Mouse (Mus musculus): ENCODE measurements at regions not wholly inside any gene's neighbourhood (a gene's known extent, or its start where the extent isn't known, plus 50 kb on each side); places are given as distances from the start of the nearest gene placed in this dataset.

- Histone ChIP-seq H3K27me3 (ENCODE audit: control insufficient read depth, insufficient read depth, low read length) (no peaks in the 10 kb centered on the region), H3K4me2 (ENCODE audit: low read length) (peak overlapping the region; percentile 18; the same call in 1 of the 2 replicates), H3K27ac (replicated peaks in 1 of 2; ENCODE audit: control insufficient read depth in 1 of 2, insufficient read depth in 1 of 2, low read depth in 2 of 2, low read length in 2 of 2) (peak overlapping the region; percentile 70 to 74), H3K4me1 (ENCODE audit: control insufficient read depth in 2 of 2, insufficient read depth in 2 of 2, low read length in 2 of 2) (peaks cover 24 to 25% of the 10 kb centered on the region in 2 experiments), H3K9me3 (ENCODE audit: control insufficient read depth, low read length) (no peaks in the 10 kb centered on the region), H3K36me3 (ENCODE audit: control insufficient read depth, insufficient read depth, low read length) (no peaks in the 10 kb centered on the region), H3K9ac (ENCODE audit: low read length) (no peak overlapping the region), H3K4me3 (ENCODE audit: control insufficient read depth in 1 of 2, insufficient read depth in 1 of 2, low read depth in 1 of 2, low read length in 2 of 2) (no peak overlapping the region)
- peak; percentile 74 for ATAC-seq (ENCODE audit: insufficient number of reproducible peaks, insufficient read depth, low FRiP score, low read depth)
- WGBS, result 10% methylated on average over 8 of the region's 8 CpGs
Observed at GRCm38 (mm10) chr14:25068430-25068829, 390.6 kb upstream of the Zmiz1 start.

- no peaks in the 10 kb centered on the region for H3K9me3 ChIP-seq (ENCODE audit: control insufficient read depth, low read length)
Observed at GRCm38 (mm10) chr14:25073143-25073542, 385.8 kb upstream of the Zmiz1 start.

GRCm38 (mm10) chr14:25074022-25074800 is 384.8 kb upstream of the Zmiz1 start:
- 85% methylated on average over 9 of the region's 9 CpGs for WGBS
- H3K27ac ChIP-seq (replicated peaks in 1 of 2; ENCODE audit: control insufficient read depth in 1 of 2, insufficient read depth in 1 of 2, low read depth in 2 of 2, low read length in 2 of 2), result no peak overlapping the region

More at GRCm38 (mm10) chr14:25073143-25073542, 385.8 kb upstream of the Zmiz1 start:
- Histone ChIP-seq H3K4me3 (ENCODE audit: control insufficient read depth in 1 of 2, insufficient read depth in 1 of 2, low read depth in 1 of 2, low read length in 2 of 2) (no peak overlapping the region), H3K27me3 (ENCODE audit: control insufficient read depth, insufficient read depth, low read length) (no peaks in the 10 kb centered on the region), H3K27ac (replicated peaks in 1 of 2; ENCODE audit: control insufficient read depth in 1 of 2, insufficient read depth in 1 of 2, low read depth in 2 of 2, low read length in 2 of 2) (no peak overlapping the region), H3K9ac (ENCODE audit: low read length) (no peak overlapping the region), H3K36me3 (ENCODE audit: control insufficient read depth, insufficient read depth, low read length) (no peaks in the 10 kb centered on the region), H3K4me1 (ENCODE audit: control insufficient read depth in 2 of 2, insufficient read depth in 2 of 2, low read length in 2 of 2) (peaks cover 13 to 19% of the 10 kb centered on the region in 2 experiments), H3K4me2 (ENCODE audit: low read length) (no peak overlapping the region)
- ATAC-seq (ENCODE audit: insufficient number of reproducible peaks, insufficient read depth, low FRiP score, low read depth), result no peak
- 54% methylated on average over 5 of the region's 5 CpGs for WGBS

GRCm38 (mm10) chr14:25074891-25075290 is 384.1 kb upstream of the Zmiz1 start:
- Histone ChIP-seq H3K4me3 (ENCODE audit: control insufficient read depth in 1 of 2, insufficient read depth in 1 of 2, low read depth in 1 of 2, low read length in 2 of 2) (no peak overlapping the region), H3K36me3 (ENCODE audit: control insufficient read depth, insufficient read depth, low read length) (no peaks in the 10 kb centered on the region), H3K9me3 (ENCODE audit: control insufficient read depth, low read length) (no peaks in the 10 kb centered on the region), H3K4me2 (ENCODE audit: low read length) (no peak overlapping the region), H3K4me1 (ENCODE audit: control insufficient read depth in 2 of 2, insufficient read depth in 2 of 2, low read length in 2 of 2) (peaks cover 8% of the 10 kb centered on the region in 2 experiments; a peak in 3 of 4 replicates), H3K9ac (ENCODE audit: low read length) (no peak overlapping the region), H3K27me3 (ENCODE audit: control insufficient read depth, insufficient read depth, low read length) (no peaks in the 10 kb centered on the region), H3K27ac (replicated peaks in 1 of 2; ENCODE audit: control insufficient read depth in 1 of 2, insufficient read depth in 1 of 2, low read depth in 2 of 2, low read length in 2 of 2) (no peak overlapping the region)
- WGBS, result 86% methylated on average over 5 of the region's 5 CpGs
- no peak for ATAC-seq (ENCODE audit: insufficient number of reproducible peaks, insufficient read depth, low FRiP score, low read depth)

More at GRCm38 (mm10) chr14:25074022-25074800, 384.8 kb upstream of the Zmiz1 start:
- no peak for ATAC-seq (ENCODE audit: insufficient number of reproducible peaks, insufficient read depth, low FRiP score, low read depth)
- Histone ChIP-seq H3K4me2 (ENCODE audit: low read length) (no peak overlapping the region), H3K27me3 (ENCODE audit: control insufficient read depth, insufficient read depth, low read length) (no peaks in the 10 kb centered on the region), H3K36me3 (ENCODE audit: control insufficient read depth, insufficient read depth, low read length) (no peaks in the 10 kb centered on the region), H3K4me1 (ENCODE audit: control insufficient read depth in 2 of 2, insufficient read depth in 2 of 2, low read length in 2 of 2) (peaks cover 8 to 11% of the 10 kb centered on the region in 2 experiments), H3K9ac (ENCODE audit: low read length) (no peak overlapping the region), H3K9me3 (ENCODE audit: control insufficient read depth, low read length) (no peaks in the 10 kb centered on the region), H3K4me3 (ENCODE audit: control insufficient read depth in 1 of 2, insufficient read depth in 1 of 2, low read depth in 1 of 2, low read length in 2 of 2) (no peak overlapping the region)

GRCm38 (mm10) chr14:25080431-25080830 is 378.6 kb upstream of the Zmiz1 start:
- no peak overlapping the region for H3K9ac ChIP-seq (ENCODE audit: low read length)
- 78% methylated on average over 3 of the region's 3 CpGs for WGBS

GRCm38 (mm10) chr14:25083847-25084246 is 375.1 kb upstream of the Zmiz1 start:
- 70% methylated on average over 4 of the region's 4 CpGs for WGBS
- no peaks in the 10 kb centered on the region for H3K27me3 ChIP-seq (ENCODE audit: control insufficient read depth, insufficient read depth, low read length)

More at GRCm38 (mm10) chr14:25080431-25080830, 378.6 kb upstream of the Zmiz1 start:
- ATAC-seq (ENCODE audit: insufficient number of reproducible peaks, insufficient read depth, low FRiP score, low read depth), result no peak
- no peak overlapping the region for H3K4me3 ChIP-seq (ENCODE audit: control insufficient read depth in 1 of 2, insufficient read depth in 1 of 2, low read depth in 1 of 2, low read length in 2 of 2)
- no peaks in the 10 kb centered on the region for H3K27me3 ChIP-seq (ENCODE audit: control insufficient read depth, insufficient read depth, low read length)
- no peak overlapping the region for H3K4me2 ChIP-seq (ENCODE audit: low read length)
- H3K9me3 ChIP-seq (ENCODE audit: control insufficient read depth, low read length), result peaks cover 5% of the 10 kb centered on the region; the same call in 1 of the 2 replicates
- H3K4me1 ChIP-seq (ENCODE audit: control insufficient read depth in 2 of 2, insufficient read depth in 2 of 2, low read length in 2 of 2), result no peaks in the 10 kb centered on the region
- no peaks in the 10 kb centered on the region for H3K36me3 ChIP-seq (ENCODE audit: control insufficient read depth, insufficient read depth, low read length)
- H3K27ac ChIP-seq (replicated peaks in 1 of 2; ENCODE audit: control insufficient read depth in 1 of 2, insufficient read depth in 1 of 2, low read depth in 2 of 2, low read length in 2 of 2), result no peak overlapping the region

GRCm38 (mm10) chr14:25096786-25097185 is 362.2 kb upstream of the Zmiz1 start:
- no peak overlapping the region for H3K4me3 ChIP-seq (ENCODE audit: control insufficient read depth in 1 of 2, insufficient read depth in 1 of 2, low read depth in 1 of 2, low read length in 2 of 2)
- H3K9ac ChIP-seq (ENCODE audit: low read length), result no peak overlapping the region
- no peaks in the 10 kb centered on the region for H3K27me3 ChIP-seq (ENCODE audit: control insufficient read depth, insufficient read depth, low read length)
- H3K36me3 ChIP-seq (ENCODE audit: control insufficient read depth, insufficient read depth, low read length), result no peaks in the 10 kb centered on the region
- peaks cover 15% of the 10 kb centered on the region for H3K9me3 ChIP-seq (ENCODE audit: control insufficient read depth, low read length)
- no peak overlapping the region for H3K4me2 ChIP-seq (ENCODE audit: low read length)
- WGBS, result 81% methylated on average over 3 of the region's 3 CpGs
- no peak for ATAC-seq (ENCODE audit: insufficient number of reproducible peaks, insufficient read depth, low FRiP score, low read depth)
- H3K4me1 ChIP-seq (ENCODE audit: control insufficient read depth in 2 of 2, insufficient read depth in 2 of 2, low read length in 2 of 2), result no peaks in the 10 kb centered on the region
- no peak overlapping the region for H3K27ac ChIP-seq (replicated peaks in 1 of 2; ENCODE audit: control insufficient read depth in 1 of 2, insufficient read depth in 1 of 2, low read depth in 2 of 2, low read length in 2 of 2)

More at GRCm38 (mm10) chr14:25083847-25084246, 375.1 kb upstream of the Zmiz1 start:
- Histone ChIP-seq H3K9ac (ENCODE audit: low read length) (no peak overlapping the region), H3K9me3 (ENCODE audit: control insufficient read depth, low read length) (peaks cover 5% of the 10 kb centered on the region; the same call in 1 of the 2 replicates), H3K27ac (replicated peaks in 1 of 2; ENCODE audit: control insufficient read depth in 1 of 2, insufficient read depth in 1 of 2, low read depth in 2 of 2, low read length in 2 of 2) (no peak overlapping the region), H3K4me2 (ENCODE audit: low read length) (no peak overlapping the region), H3K36me3 (ENCODE audit: control insufficient read depth, insufficient read depth, low read length) (no peaks in the 10 kb centered on the region), H3K4me3 (ENCODE audit: control insufficient read depth in 1 of 2, insufficient read depth in 1 of 2, low read depth in 1 of 2, low read length in 2 of 2) (no peak overlapping the region), H3K4me1 (ENCODE audit: control insufficient read depth in 2 of 2, insufficient read depth in 2 of 2, low read length in 2 of 2) (no peaks in the 10 kb centered on the region)
- no peak for ATAC-seq (ENCODE audit: insufficient number of reproducible peaks, insufficient read depth, low FRiP score, low read depth)
